Mouse (Mus musculus) heart, embryonic 13.5 days (tissue): ENCODE data around the gene Fau. TPM values are rescaled to one million over a fixed set of nuclear protein-coding genes. Genes with fewer than 3 reads are reported as not detected.

ENCODE experiments used
- ATAC-seq: fragments of 200-750 bp; cut with Nextera tagmentation; 2 replicates; pipeline ENCODE4 v1.8.0; 2017; ENCODE audit warnings: moderate TSS enrichment; ENCODE audit not compliant: insufficient number of reproducible peaks, low FRiP score, low TSS enrichment; ENCODE audit errors: extremely low read depth
- H3K27ac ChIP-seq: fragments of 300-500 bp; sonication (generic); replicated peaks from 2 replicates; pipeline ENCODE4 v1.5.1; 2015; ENCODE audit warnings: moderate library complexity, mild to moderate bottlenecking, inconsistent platforms
- H3K27me3 ChIP-seq: fragments of 300-500 bp; sonication (generic); replicated peaks from 2 replicates; pipeline ENCODE4 v1.6.1; 2015; ENCODE audit warnings: mild to moderate bottlenecking, inconsistent platforms
- H3K36me3 ChIP-seq: fragments of 300-500 bp; sonication (generic); 2 replicates; pipeline ENCODE4 v1.6.1; 2015; ENCODE audit warnings: mild to moderate bottlenecking, inconsistent platforms
- H3K4me1 ChIP-seq: fragments of 300-500 bp; sonication (generic); 2 replicates; pipeline ENCODE4 v1.6.1; 2015; ENCODE audit warnings: inconsistent platforms
- H3K4me2 ChIP-seq: fragments of 300-500 bp; sonication (generic); 2 replicates; pipeline ENCODE4 v1.6.1; 2015; ENCODE audit warnings: inconsistent platforms, mild to moderate bottlenecking, moderate library complexity
- H3K4me3 ChIP-seq: fragments of 300-500 bp; sonication (generic); 2 replicates; pipeline ENCODE4 v1.5.1; 2015; ENCODE audit warnings: moderate library complexity, mild to moderate bottlenecking, inconsistent platforms
- H3K9ac ChIP-seq: fragments of 300-500 bp; sonication (generic); 2 replicates; pipeline ENCODE4 v1.6.1; 2015; ENCODE audit warnings: inconsistent platforms, mild to moderate bottlenecking, moderate library complexity
- H3K9me3 ChIP-seq: fragments of 300-500 bp; sonication (generic); 2 replicates; pipeline ENCODE4 v1.6.1; 2016; ENCODE audit warnings: inconsistent platforms
- WGBS: fragments of 180-500 bp; shearing (Covaris S2); methylation state at CpG from one replicate; pipeline ENCODE4 v1.1.7; 2015; ENCODE audit warnings: mixed read lengths; 5-methylcytosine and 5-hydroxymethylcytosine counted together
- polyA plus RNA-seq: library from polyadenylated mRNA; unstranded; fragments of >200 nt; fragmentation: Nextera tagmentation; extraction: Ambion mirVana; gene quantifications from 2 replicates; pipeline ENCODE4 v1.2.1, GENCODE M21; 2015

Gene Fau
- polyA plus RNA-seq, 1 experiment from 2014 or later: 467 TPM

- peak within 1 kb of the TSS; percentile 79 for H3K4me2 ChIP-seq
- peak; percentile 45 for ATAC-seq
- H3K27me3 ChIP-seq: no peaks in the 10 kb centered on the region
- peak within 1 kb of the TSS; percentile 69 for H3K27ac ChIP-seq
- 1% methylated on average over 33 of the region's 33 CpGs for WGBS
- H3K9me3 ChIP-seq: no peaks in the 10 kb centered on the region
- peaks cover 13% of the 10 kb centered on the region for H3K4me1 ChIP-seq
- H3K9ac ChIP-seq: peak within 1 kb of the TSS; percentile 82
- peak within 1 kb of the TSS; percentile 72 for H3K4me3 ChIP-seq
- peaks cover 53% of the 10 kb centered on the region for H3K36me3 ChIP-seq
Measured at GRCm38 (mm10) chr19:6076564-6077393, 19.1 kb downstream of the Fau start, which contains the start of gene Vps51. Vps51 (minus strand) TSS chr19:6077231.

GRCm38 (mm10) chr19:6079983-6080480, 22.4 kb downstream of the Fau start, which contains the start of gene Tmem262:
Tmem262 (plus strand) TSS chr19:6080033.
- no peak within 1 kb of the TSS for H3K4me2 ChIP-seq
- no peaks in the 10 kb centered on the region for H3K27me3 ChIP-seq
- H3K36me3 ChIP-seq: peaks cover 40% of the 10 kb centered on the region
- H3K4me1 ChIP-seq: peaks cover 25% of the 10 kb centered on the region
- WGBS: 89% methylated on average over 12 of the region's 12 CpGs
- H3K9me3 ChIP-seq: no peaks in the 10 kb centered on the region
- no peak within 1 kb of the TSS for H3K4me3 ChIP-seq
- H3K9ac ChIP-seq: no peak within 1 kb of the TSS
- ATAC-seq: no peak
- H3K27ac ChIP-seq: no peak within 1 kb of the TSS

- Histone ChIP-seq H3K36me3 (peaks cover 48% of the 10 kb centered on the region), H3K4me2 (no peak within 1 kb of the TSS), H3K27ac (no peak within 1 kb of the TSS), H3K9ac (no peak within 1 kb of the TSS), H3K9me3 (no peaks in the 10 kb centered on the region), H3K27me3 (no peaks in the 10 kb centered on the region), H3K4me1 (peaks cover 27% of the 10 kb centered on the region), H3K4me3 (no peak within 1 kb of the TSS)
- no peak for ATAC-seq
- WGBS: 84% methylated on average over 9 of the region's 9 CpGs
Measured at GRCm38 (mm10) chr19:6082156-6082555, 24.5 kb downstream of the Fau start, which contains the start of gene Gm28374. Gm28374 (minus strand) TSS chr19:6082256.

GRCm38 (mm10) chr19:6084478-6085248, 27.0 kb downstream of the Fau start, which contains the start of the genes Zfpl1 and Cdca5:
Zfpl1 (minus strand) TSS chr19:6084956.
Cdca5 (plus strand) TSS chr19:6084983.
- H3K4me3 ChIP-seq: peak within 1 kb of the TSS; percentile 84
- peak within 1 kb of the TSS; percentile 89 for H3K9ac ChIP-seq
- WGBS: under 1% methylated on average over 58 of the region's 58 CpGs
- peak; percentile 79 for ATAC-seq
- peaks cover 22% of the 10 kb centered on the region for H3K4me1 ChIP-seq
- no peaks in the 10 kb centered on the region for H3K27me3 ChIP-seq
- peaks cover 68% of the 10 kb centered on the region for H3K36me3 ChIP-seq
- peak within 1 kb of the TSS; percentile 59 for H3K27ac ChIP-seq
- H3K9me3 ChIP-seq: no peaks in the 10 kb centered on the region
- H3K4me2 ChIP-seq: peak within 1 kb of the TSS; percentile 94

- H3K9ac ChIP-seq: peak overlapping the region; percentile 89
- peak overlapping the region; percentile 93 for H3K4me2 ChIP-seq
- H3K36me3 ChIP-seq: peaks cover 68% of the 10 kb centered on the region
- H3K4me3 ChIP-seq: peak overlapping the region; percentile 84
- no peaks in the 10 kb centered on the region for H3K27me3 ChIP-seq
- WGBS: 0% methylated on average over 17 of the region's 17 CpGs
- no peak for ATAC-seq
- peak overlapping the region; percentile 59 for H3K27ac ChIP-seq
- H3K4me1 ChIP-seq: peaks cover 22% of the 10 kb centered on the region
- no peaks in the 10 kb centered on the region for H3K9me3 ChIP-seq
Measured at GRCm38 (mm10) chr19:6085417-6085879, 27.8 kb downstream of the Fau start.

- WGBS: 91% methylated on average over 13 of the region's 13 CpGs
- H3K9ac ChIP-seq: no peak overlapping the region
- no peaks in the 10 kb centered on the region for H3K9me3 ChIP-seq
- no peak overlapping the region for H3K4me2 ChIP-seq
- H3K27me3 ChIP-seq: no peaks in the 10 kb centered on the region
- no peak overlapping the region for H3K27ac ChIP-seq
- peaks cover 69% of the 10 kb centered on the region for H3K36me3 ChIP-seq
- no peak for ATAC-seq
- no peak overlapping the region for H3K4me3 ChIP-seq
- peaks cover 16% of the 10 kb centered on the region for H3K4me1 ChIP-seq
Measured at GRCm38 (mm10) chr19:6088841-6089240, 31.2 kb downstream of the Fau start.

GRCm38 (mm10) chr19:6094119-6094518, 36.5 kb downstream of the Fau start, which contains the start of gene AC131692.1:
AC131692.1 (plus strand) TSS chr19:6094419.
- Histone ChIP-seq H3K27me3 (no peaks in the 10 kb centered on the region), H3K4me2 (no peak within 1 kb of the TSS), H3K36me3 (peaks cover 74% of the 10 kb centered on the region), H3K4me3 (no peak within 1 kb of the TSS), H3K27ac (no peak within 1 kb of the TSS), H3K4me1 (no peaks in the 10 kb centered on the region), H3K9me3 (no peaks in the 10 kb centered on the region), H3K9ac (no peak within 1 kb of the TSS)
- no peak for ATAC-seq
- 88% methylated on average over 7 of the region's 7 CpGs for WGBS

- Histone ChIP-seq H3K9me3 (no peaks in the 10 kb centered on the region), H3K36me3 (peaks cover 48% of the 10 kb centered on the region), H3K9ac (no peak overlapping the region), H3K4me3 (no peak overlapping the region), H3K4me1 (no peaks in the 10 kb centered on the region), H3K27ac (no peak overlapping the region), H3K27me3 (no peaks in the 10 kb centered on the region), H3K4me2 (no peak overlapping the region)
- WGBS: 82% methylated on average over 3 of the region's 3 CpGs
- no peak for ATAC-seq
Measured at GRCm38 (mm10) chr19:6097847-6098246, 40.2 kb downstream of the Fau start.

GRCm38 (mm10) chr19:6101186-6101585, 43.5 kb downstream of the Fau start:
- H3K4me2 ChIP-seq: no peak overlapping the region
- no peak overlapping the region for H3K4me3 ChIP-seq
- no peak overlapping the region for H3K9ac ChIP-seq
- no peaks in the 10 kb centered on the region for H3K27me3 ChIP-seq
- H3K4me1 ChIP-seq: no peaks in the 10 kb centered on the region
- H3K36me3 ChIP-seq: peaks cover 23% of the 10 kb centered on the region
- no peak overlapping the region for H3K27ac ChIP-seq
- WGBS: 76% methylated on average over 6 of the region's 6 CpGs
- ATAC-seq: no peak
- no peaks in the 10 kb centered on the region for H3K9me3 ChIP-seq

GRCm38 (mm10) chr19:6102169-6102853, 44.7 kb downstream of the Fau start:
- Histone ChIP-seq H3K27me3 (no peaks in the 10 kb centered on the region), H3K9me3 (no peaks in the 10 kb centered on the region), H3K4me3 (no peak overlapping the region), H3K4me1 (no peaks in the 10 kb centered on the region), H3K36me3 (peaks cover 18% of the 10 kb centered on the region), H3K27ac (no peak overlapping the region), H3K4me2 (no peak overlapping the region), H3K9ac (no peak overlapping the region)
- WGBS: 68% methylated on average over 6 of the region's 6 CpGs
- no peak for ATAC-seq
